Comparison of ENCODE assay signal across 15 mouse cellular contexts in genomic region chr2:29481856-29482255, GRCm38 (mm10).
A peak's percentile ranks its signal among the peaks of the same experiment; 100 is the strongest.
DNase-seq lines count a peak whose midpoint lies in the region; ATAC-seq and TF ChIP-seq lines count a peak whose summit lies in the region.
"Had no signal": no experiment of that assay in that cellular context is flagged by ENCODE, and none has a peak within 500 bp of the region (broad histone marks: within the 10 kb centered on the region; RNA-seq: fewer than 3 reads in every experiment).

No protein-coding gene starts in this region.

- no peak overlapping the region for H3K4me3 ChIP-seq in forebrain, embryonic 10.5 days
- no peak overlapping the region for H3K4me3 ChIP-seq in forebrain, embryonic 16.5 days (replicated peaks; ENCODE audit: low read length)
- H3K4me3 ChIP-seq in hindbrain, embryonic 11.5 days (ENCODE audit: low read depth, low read length), result no peak overlapping the region
- H3K4me3 ChIP-seq in midbrain, embryonic 14.5 days (replicated peaks; ENCODE audit: low read depth, low read length), result no peak overlapping the region
- no peak overlapping the region for H3K4me3 ChIP-seq in intestine, postnatal 0 days (ENCODE audit: low read depth, low read length)
- H3K4me3 ChIP-seq: intestine, embryonic 15.5 days; neural tube, embryonic 13.5 days had no signal

- H3K4me2 ChIP-seq in forebrain, embryonic 16.5 days (ENCODE audit: low read length), result no peak overlapping the region
- no peak overlapping the region for H3K4me2 ChIP-seq in hindbrain, embryonic 11.5 days (replicated peaks; ENCODE audit: low read depth, low read length)
- no peak overlapping the region for H3K4me2 ChIP-seq in midbrain, embryonic 14.5 days (ENCODE audit: low read length)
- no peak overlapping the region for H3K4me2 ChIP-seq in intestine, postnatal 0 days (replicated peaks; ENCODE audit: low read depth)
- H3K4me2 ChIP-seq: intestine, embryonic 15.5 days; neural tube, embryonic 13.5 days had no signal

- ATAC-seq in forebrain, embryonic 16.5 days, result no peak
- ATAC-seq in hindbrain, embryonic 11.5 days (ENCODE audit: low FRiP score), result no peak
- no peak for ATAC-seq in midbrain, embryonic 14.5 days (ENCODE audit: low FRiP score, low TSS enrichment)
- ATAC-seq in intestine, postnatal 0 days, result no peak
- ATAC-seq: activated CD4-positive, CD25-positive, alpha-beta regulatory T cell, adult 4 months; intestine, embryonic 15.5 days had no signal

- peak overlapping the region; percentile 31 for H3K27ac ChIP-seq in forebrain, embryonic 10.5 days
- H3K27ac ChIP-seq in forebrain, embryonic 16.5 days (ENCODE audit: low read length), result no peak overlapping the region
- no peak overlapping the region for H3K27ac ChIP-seq in hindbrain, embryonic 11.5 days (ENCODE audit: low read depth, low read length)
- H3K27ac ChIP-seq in midbrain, embryonic 14.5 days (replicated peaks; ENCODE audit: low read depth, low read length), result peak overlapping the region; percentile 32; the same call in 1 of the 2 replicates
- no peak overlapping the region for H3K27ac ChIP-seq in intestine, postnatal 0 days (ENCODE audit: low read depth, low read length)
- H3K27ac ChIP-seq: intestine, embryonic 15.5 days; neural tube, embryonic 13.5 days; stomach, postnatal 0 days had no signal

- peaks cover 40% of the 10 kb centered on the region for H3K4me1 ChIP-seq in forebrain, embryonic 10.5 days
- peaks cover 29% of the 10 kb centered on the region for H3K4me1 ChIP-seq in forebrain, embryonic 16.5 days (replicated peaks; ENCODE audit: control insufficient read depth, insufficient read depth, low read length)
- peaks cover 10% of the 10 kb centered on the region for H3K4me1 ChIP-seq in hindbrain, embryonic 11.5 days (replicated peaks; ENCODE audit: control insufficient read depth, insufficient read depth, low read length)
- peaks cover 20% of the 10 kb centered on the region for H3K4me1 ChIP-seq in midbrain, embryonic 14.5 days (ENCODE audit: control insufficient read depth, insufficient read depth, low read length)
- no peaks in the 10 kb centered on the region; the same call in 1 of the 2 replicates for H3K4me1 ChIP-seq in intestine, postnatal 0 days (replicated peaks; ENCODE audit: control insufficient read depth, insufficient read depth, low read length)

- no peak overlapping the region for H3K9ac ChIP-seq in forebrain, embryonic 16.5 days (replicated peaks; ENCODE audit: low read depth, low read length)
- no peak overlapping the region for H3K9ac ChIP-seq in hindbrain, embryonic 11.5 days (ENCODE audit: low read depth, low read length)
- no peak overlapping the region for H3K9ac ChIP-seq in midbrain, embryonic 14.5 days (replicated peaks; ENCODE audit: low read length)
- no peak overlapping the region for H3K9ac ChIP-seq in intestine, postnatal 0 days (ENCODE audit: low read depth, low read length)
- H3K9ac ChIP-seq: intestine, embryonic 15.5 days; neural tube, embryonic 13.5 days had no signal

- peak; percentile 22 for DNase-seq in forebrain, embryonic 10.5 days (ENCODE audit: extremely low spot score, low spot score)
- DNase-seq in embryo, embryonic 10.5 days (ENCODE audit: low spot score), result peak; percentile 59
- peak; percentile 33 for DNase-seq in hindbrain, embryonic 11.5 days (ENCODE audit: low spot score)
- DNase-seq in midbrain, embryonic 14.5 days, result no peak
- no peak for DNase-seq in Muller cell, postnatal 12 days (ENCODE audit: inconsistent ontology term)
- DNase-seq in right cerebral cortex, adult 18-20 months, result no peak
- DNase-seq: cerebellum, adult 8-10 months; gastrocnemius, postnatal 10 days; right cerebral cortex, postnatal 25 days had no signal

- H3K9me3 ChIP-seq in forebrain, embryonic 10.5 days, result no peaks in the 10 kb centered on the region
- no peaks in the 10 kb centered on the region for H3K9me3 ChIP-seq in forebrain, embryonic 16.5 days (ENCODE audit: control insufficient read depth, low read length)
- no peaks in the 10 kb centered on the region for H3K9me3 ChIP-seq in hindbrain, embryonic 11.5 days (ENCODE audit: control insufficient read depth, low read length)
- H3K9me3 ChIP-seq in midbrain, embryonic 14.5 days (ENCODE audit: control insufficient read depth, low read length), result no peaks in the 10 kb centered on the region
- no peaks in the 10 kb centered on the region for H3K9me3 ChIP-seq in intestine, postnatal 0 days (ENCODE audit: control insufficient read depth)
- H3K9me3 ChIP-seq: intestine, embryonic 15.5 days; neural tube, embryonic 13.5 days had no signal

- 47% methylated on average over 8 of the region's 8 CpGs for WGBS in forebrain, embryonic 10.5 days
- WGBS in forebrain, embryonic 16.5 days, result 36% methylated on average over 8 of the region's 8 CpGs
- WGBS in hindbrain, embryonic 11.5 days, result 32% methylated on average over 8 of the region's 8 CpGs
- WGBS in midbrain, embryonic 14.5 days, result 17% methylated on average over 8 of the region's 8 CpGs
- WGBS in intestine, postnatal 0 days, result 51% methylated on average over 8 of the region's 8 CpGs

- no peaks in the 10 kb centered on the region for H3K36me3 ChIP-seq in forebrain, embryonic 10.5 days (replicated peaks)
- H3K36me3 ChIP-seq in forebrain, embryonic 16.5 days (ENCODE audit: control insufficient read depth, insufficient read depth), result no peaks in the 10 kb centered on the region
- H3K36me3 ChIP-seq in hindbrain, embryonic 11.5 days (ENCODE audit: control insufficient read depth, insufficient read depth, low read length), result no peaks in the 10 kb centered on the region
- no peaks in the 10 kb centered on the region for H3K36me3 ChIP-seq in midbrain, embryonic 14.5 days (ENCODE audit: control insufficient read depth, insufficient read depth, low read length)
- H3K36me3 ChIP-seq in intestine, postnatal 0 days (ENCODE audit: control insufficient read depth, insufficient read depth), result no peaks in the 10 kb centered on the region
- H3K36me3 ChIP-seq: intestine, embryonic 15.5 days; neural tube, embryonic 13.5 days had no signal

- H3K27me3 ChIP-seq in forebrain, embryonic 10.5 days (ENCODE audit: poor library complexity, severe bottlenecking), result peaks cover 16% of the 10 kb centered on the region; the same call in 1 of the 2 replicates
- no peaks in the 10 kb centered on the region for H3K27me3 ChIP-seq in forebrain, embryonic 16.5 days (replicated peaks; ENCODE audit: control insufficient read depth, insufficient read depth, low read length)
- no peaks in the 10 kb centered on the region for H3K27me3 ChIP-seq in hindbrain, embryonic 11.5 days (ENCODE audit: control insufficient read depth, insufficient read depth, low read length)
- no peaks in the 10 kb centered on the region for H3K27me3 ChIP-seq in midbrain, embryonic 14.5 days (ENCODE audit: control insufficient read depth, insufficient read depth, low read length)
- H3K27me3 ChIP-seq in intestine, postnatal 0 days (replicated peaks; ENCODE audit: control insufficient read depth, insufficient read depth, low read length), result no peaks in the 10 kb centered on the region
- H3K27me3 ChIP-seq: intestine, embryonic 15.5 days; neural tube, embryonic 13.5 days had no signal

- no peak for TF ChIP-seq CTCF in intestine, postnatal 0 days (IDR thresholded peaks at IDR 0.05; ENCODE audit: low read depth)

Comparison
In these comparisons a context has a peak if more than half of its experiments do, and no peak if none do; other contexts are left out.
1. H3K27ac ChIP-seq: peak in forebrain, embryonic 10.5 days (single experiment) and midbrain, embryonic 14.5 days (single experiment); none in forebrain, embryonic 16.5 days (single experiment), hindbrain, embryonic 11.5 days (single experiment) and intestine, postnatal 0 days (single experiment).
2. DNase-seq: peak in forebrain, embryonic 10.5 days (single experiment), embryo, embryonic 10.5 days (single experiment) and hindbrain, embryonic 11.5 days (single experiment); none in midbrain, embryonic 14.5 days (single experiment), Muller cell, postnatal 12 days (single experiment) and right cerebral cortex, adult 18-20 months (single experiment).